Mouse (Mus musculus) erythroblast, embryonic 14.5 days (primary cell): ENCODE results near the gene Pten. TPM values are rescaled to one million over a fixed set of nuclear protein-coding genes. Genes with fewer than 3 reads are reported as not detected.

Source experiments
- H3K27me3 ChIP-seq: 2 replicates; pipeline ENCODE4 v1.6.1; 2012; ENCODE audit warnings: inconsistent platforms; ENCODE audit not compliant: control insufficient read depth
- H3K36me3 ChIP-seq: 2 replicates; pipeline ENCODE4 v1.6.1; 2012; ENCODE audit warnings: mild to moderate bottlenecking, inconsistent platforms; ENCODE audit not compliant: control insufficient read depth
- H3K4me1 ChIP-seq: 2 replicates; pipeline ENCODE4 v1.6.1; 2012; ENCODE audit warnings: inconsistent platforms; ENCODE audit not compliant: control insufficient read depth
- H3K4me3 ChIP-seq: replicated peaks from 2 replicates; pipeline ENCODE3; 2012; ENCODE audit warnings: moderate library complexity, mild to moderate bottlenecking, inconsistent platforms
- H3K9me3 ChIP-seq: 2 replicates; pipeline ENCODE4 v1.6.1; 2012; ENCODE audit warnings: low read length, inconsistent platforms, mixed read lengths; ENCODE audit not compliant: control insufficient read depth
- GATA1 ChIP-seq: IDR thresholded peaks from 2 replicates; pipeline ENCODE4 v1.6.1; 2012; ENCODE audit warnings: low read length, inconsistent platforms, mixed read lengths
- TAL1 ChIP-seq: IDR thresholded peaks from 3 replicates; pipeline ENCODE4 v1.6.1; 2012; ENCODE audit warnings: low read length, inconsistent platforms, mixed read lengths
- polyA plus RNA-seq: library from polyadenylated mRNA; stranded (reverse); fragments of >175 nt; gene quantifications from 2 replicates; pipeline ENCODE4 v1.2.3, GENCODE M21; 2012

Pten gene
- polyA plus RNA-seq, 1 experiment = 0.36 TPM

GRCm38 (mm10) chr19:32867181-32867897 is 110.0 kb downstream of the Pten start:
- Histone ChIP-seq H3K27me3 (no peaks in the 10 kb centered on the region), H3K36me3 (no peaks in the 10 kb centered on the region), H3K9me3 (no peaks in the 10 kb centered on the region), H3K4me1 (no peaks in the 10 kb centered on the region), H3K4me3 (no peak overlapping the region)
- TF ChIP-seq TAL1 (no peak), GATA1 (no peak)

- Histone ChIP-seq H3K9me3 (no peaks in the 10 kb centered on the region), H3K4me3 (no peak overlapping the region)
- TF ChIP-seq TAL1 = no peak; the same call in 2 of the 3 replicates
Observed at GRCm38 (mm10) chr19:32868560-32868959, 111.3 kb downstream of the Pten start.

GRCm38 (mm10) chr19:32869053-32869680 is 111.9 kb downstream of the Pten start:
- H3K9me3 ChIP-seq = no peaks in the 10 kb centered on the region
- TF ChIP-seq TAL1 (no peak), GATA1 (no peak)
- no peaks in the 10 kb centered on the region for H3K4me1 ChIP-seq
- no peaks in the 10 kb centered on the region for H3K36me3 ChIP-seq
- H3K27me3 ChIP-seq = no peaks in the 10 kb centered on the region
- no peak overlapping the region for H3K4me3 ChIP-seq

More at GRCm38 (mm10) chr19:32868560-32868959, 111.3 kb downstream of the Pten start:
- no peaks in the 10 kb centered on the region for H3K36me3 ChIP-seq
- no peaks in the 10 kb centered on the region for H3K27me3 ChIP-seq
- H3K4me1 ChIP-seq = no peaks in the 10 kb centered on the region

- no peak overlapping the region for H3K4me3 ChIP-seq
- TF ChIP-seq GATA1 (no peak), TAL1 (no peak)
- no peaks in the 10 kb centered on the region for H3K27me3 ChIP-seq
- no peaks in the 10 kb centered on the region for H3K36me3 ChIP-seq
- no peaks in the 10 kb centered on the region for H3K9me3 ChIP-seq
- H3K4me1 ChIP-seq = no peaks in the 10 kb centered on the region
Observed at GRCm38 (mm10) chr19:32873904-32874637, 116.8 kb downstream of the Pten start.

Other genes with a start within 250 kb of the Pten start
- gene Papss2, start 161.7 kb upstream of the Pten start, polyA plus RNA-seq = 0.01 TPM in 1 of 2 replicates, not detected in the other
- 0.06 and 0.11 TPM in 2 replicates for gene Atad1, start 17.7 kb upstream of the Pten start, polyA plus RNA-seq